Mouse (Mus musculus): Measurements from ENCODE around the gene Zfp748.

GRCm38 (mm10) chr13:67525753-67526410 lies 27.7 kb downstream of the Zfp748 start, which contains the start of the genes Gm26965 and Zfp87:
- TF ChIP-seq CTCF (IDR thresholded peaks at IDR 0.05; ENCODE audit: low read depth) (peak; percentile 31; the same call in 1 of the 2 replicates), EP300 (IDR thresholded peaks at IDR 0.05; ENCODE audit: low read depth) (no peak)

Measured in liver, embryonic 14.5 days (tissue).